Mouse (Mus musculus) limb, embryonic 11.5 days (tissue): ENCODE results near the gene Itgad. TPM values are rescaled to one million over a fixed set of nuclear protein-coding genes. Genes with fewer than 3 reads are reported as not detected.
A peak's percentile ranks its signal among the peaks of the same experiment; 100 is the strongest.

Experiments used
- ATAC-seq: fragments of 200-750 bp; cut with Nextera tagmentation; 2 replicates; pipeline ENCODE4 v1.8.0; 2017; ENCODE audit warnings: low read depth; ENCODE audit not compliant: insufficient number of reproducible peaks, low FRiP score, low TSS enrichment
- DNase-seq: peaks from one replicate; pipeline ENCODE4 v3.0.0-alpha.2; 2015; ENCODE audit warnings: low spot score
- H3K27ac ChIP-seq: fragments of 300-500 bp; sonication (generic); replicated peaks from 2 replicates; pipeline ENCODE4 v1.5.1; 2014; ENCODE audit warnings: low read depth, mild to moderate bottlenecking, low read length
- H3K27me3 ChIP-seq: fragments of 300-500 bp; sonication (generic); 2 replicates; pipeline ENCODE4 v1.6.1; 2014; ENCODE audit warnings: mild to moderate bottlenecking, low read length, mixed read lengths; ENCODE audit not compliant: control insufficient read depth, insufficient read depth
- H3K36me3 ChIP-seq: fragments of 300-500 bp; sonication (generic); 2 replicates; pipeline ENCODE4 v1.6.1; 2014; ENCODE audit warnings: mild to moderate bottlenecking, low read length, moderate library complexity, mixed read lengths; ENCODE audit not compliant: control insufficient read depth, insufficient read depth
- H3K4me1 ChIP-seq: fragments of 300-500 bp; sonication (generic); 2 replicates; pipeline ENCODE4 v1.6.1; 2014; ENCODE audit warnings: low read length, mixed read lengths; ENCODE audit not compliant: control insufficient read depth, insufficient read depth
- H3K4me2 ChIP-seq: fragments of 300-500 bp; sonication (generic); 2 replicates; pipeline ENCODE4 v1.6.1; 2014; ENCODE audit warnings: low read depth, mild to moderate bottlenecking, moderate library complexity; ENCODE audit not compliant: severe bottlenecking
- H3K4me3 ChIP-seq: fragments of 300-500 bp; sonication (generic); 2 replicates; pipeline ENCODE4 v1.5.1; 2014; ENCODE audit warnings: low read depth, low read length
- H3K9ac ChIP-seq: fragments of 300-500 bp; sonication (generic); 2 replicates; pipeline ENCODE4 v1.6.1; 2014; ENCODE audit warnings: mild to moderate bottlenecking, low read length
- H3K9me3 ChIP-seq: fragments of 300-500 bp; sonication (generic); 2 replicates; pipeline ENCODE4 v1.6.1; 2016; ENCODE audit warnings: low read length; ENCODE audit not compliant: control insufficient read depth
- WGBS: fragments of 180-500 bp; shearing (Covaris S2); extraction: QIAGEN DNeasy Blood & Tissue Kit; methylation state at CpG from one replicate; pipeline ENCODE4 v1.1.7; 2014; 5-methylcytosine and 5-hydroxymethylcytosine counted together
- polyA plus RNA-seq: library from polyadenylated mRNA; unstranded; fragments of >200 nt; fragmentation: Nextera tagmentation; extraction: Ambion mirVana; gene quantifications from 2 replicates; pipeline ENCODE4 v1.2.1, GENCODE M21; 2014

Gene Itgad
- polyA plus RNA-seq, 1 experiment from 2014 or later, result not detected

DNA sequence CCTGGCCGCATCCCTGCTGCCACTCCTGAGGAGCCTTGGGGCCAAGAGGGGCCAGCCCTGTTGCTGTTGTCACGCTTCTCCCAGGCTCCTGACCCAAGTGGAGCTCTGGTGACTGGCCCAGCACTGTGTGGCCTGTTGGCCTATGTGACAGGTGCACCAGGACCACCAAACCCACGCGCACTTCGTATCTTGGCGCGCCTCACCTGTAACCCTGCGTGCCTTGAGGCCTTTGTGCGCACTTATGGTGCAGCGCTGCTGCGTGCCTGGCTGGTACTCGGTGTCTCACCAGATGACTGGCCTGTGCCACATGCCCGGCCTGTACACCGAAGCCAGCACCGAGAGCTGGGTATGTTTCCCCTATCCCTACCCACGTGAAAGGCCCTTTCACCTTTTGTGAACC is 88.2 kb downstream of the Itgad start:
- Histone ChIP-seq H3K36me3 (peaks cover 16% of the 10 kb centered on the region), H3K4me2 (no peak overlapping the region), H3K27ac (no peak overlapping the region), H3K4me1 (peaks cover 9% of the 10 kb centered on the region; the same call in 1 of the 2 replicates), H3K9me3 (no peaks in the 10 kb centered on the region), H3K9ac (no peak overlapping the region), H3K27me3 (no peaks in the 10 kb centered on the region), H3K4me3 (no peak overlapping the region)
- no peak for DNase-seq
- ATAC-seq, result no peak
- 94% methylated on average over 16 of the region's 16 CpGs for WGBS

GRCm38 (mm10) chr7:128243921-128244320 is 89.7 kb downstream of the Itgad start:
- 62% methylated on average over 10 of the region's 10 CpGs for WGBS
- H3K9me3 ChIP-seq, result no peaks in the 10 kb centered on the region
- DNase-seq (no peak), ATAC-seq (no peak)
- no peak overlapping the region for H3K27ac ChIP-seq
- no peak overlapping the region for H3K4me2 ChIP-seq
- H3K9ac ChIP-seq, result no peak overlapping the region
- H3K4me1 ChIP-seq, result peaks cover 9% of the 10 kb centered on the region; the same call in 1 of the 2 replicates
- no peak overlapping the region for H3K4me3 ChIP-seq
- peaks cover 16% of the 10 kb centered on the region for H3K36me3 ChIP-seq
- no peaks in the 10 kb centered on the region for H3K27me3 ChIP-seq

- no peaks in the 10 kb centered on the region for H3K27me3 ChIP-seq
- H3K9ac ChIP-seq, result no peak overlapping the region
- H3K27ac ChIP-seq, result 0 out of 2 replicates have a peak overlapping the region, but pooled peaks have one; percentile 30
- peaks cover 16% of the 10 kb centered on the region for H3K36me3 ChIP-seq
- H3K4me1 ChIP-seq, result peaks cover 6% of the 10 kb centered on the region; the same call in 1 of the 2 replicates
- ATAC-seq, result no peak
- H3K9me3 ChIP-seq, result no peaks in the 10 kb centered on the region
- no peak overlapping the region for H3K4me3 ChIP-seq
- no peak for DNase-seq
- WGBS, result 88% methylated on average over 18 of the region's 18 CpGs
- no peak overlapping the region for H3K4me2 ChIP-seq
Measured at GRCm38 (mm10) chr7:128244410-128245025, 90.3 kb downstream of the Itgad start.

GRCm38 (mm10) chr7:128245547-128245946 is 91.4 kb downstream of the Itgad start:
- no peaks in the 10 kb centered on the region for H3K9me3 ChIP-seq
- peaks cover 6% of the 10 kb centered on the region; the same call in 1 of the 2 replicates for H3K4me1 ChIP-seq
- DNase-seq, result no peak
- no peak for ATAC-seq
- H3K27me3 ChIP-seq, result no peaks in the 10 kb centered on the region
- no peak overlapping the region for H3K9ac ChIP-seq
- H3K36me3 ChIP-seq, result peaks cover 16% of the 10 kb centered on the region
- H3K27ac ChIP-seq, result no peak overlapping the region
- H3K4me3 ChIP-seq, result no peak overlapping the region
- 0 out of 2 replicates have a peak overlapping the region, but pooled peaks have one; percentile 7 for H3K4me2 ChIP-seq
- 85% methylated on average over 4 of the region's 4 CpGs for WGBS

GRCm38 (mm10) chr7:128246496-128247391 is 92.6 kb downstream of the Itgad start, which contains the start of gene Tgfb1i1:
Gene Tgfb1i1, plus strand, starts transcription at chr7:128246812.
- no peak within 1 kb of the TSS for H3K27ac ChIP-seq
- ATAC-seq, result peak; percentile 65; the same call in 1 of the 2 replicates
- no peaks in the 10 kb centered on the region for H3K9me3 ChIP-seq
- H3K4me3 ChIP-seq, result peak within 1 kb of the TSS; percentile 38
- no peaks in the 10 kb centered on the region for H3K27me3 ChIP-seq
- H3K9ac ChIP-seq, result peak within 1 kb of the TSS; percentile 61
- H3K4me2 ChIP-seq, result peak within 1 kb of the TSS; percentile 65
- peaks cover 13% of the 10 kb centered on the region for H3K36me3 ChIP-seq
- 3% methylated on average over 26 of the region's 30 CpGs for WGBS
- DNase-seq, result peak; percentile 64
- peaks cover 6% of the 10 kb centered on the region; the same call in 1 of the 2 replicates for H3K4me1 ChIP-seq

DNA sequence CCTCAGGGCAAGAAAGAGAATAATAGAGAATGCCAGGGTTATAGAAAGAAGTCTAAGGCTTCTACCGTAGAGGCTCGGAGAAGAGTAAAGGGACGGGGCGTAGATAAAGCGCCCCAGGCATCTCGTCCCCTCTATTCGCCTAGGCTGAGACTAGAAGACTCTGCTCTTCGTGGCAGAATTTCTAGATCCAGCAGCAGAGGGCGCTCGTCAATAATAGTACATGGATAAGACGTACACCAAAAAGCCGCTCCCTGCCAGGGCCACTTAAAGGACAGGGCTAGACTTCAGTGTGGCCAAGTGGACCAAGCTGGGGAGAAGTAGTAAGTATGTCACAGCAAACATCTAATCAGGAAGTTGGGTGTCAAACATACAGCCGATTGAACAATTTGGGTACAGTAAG is 93.3 kb downstream of the Itgad start:
- H3K4me1 ChIP-seq, result peaks cover 13% of the 10 kb centered on the region; the same call in 1 of the 2 replicates
- H3K27me3 ChIP-seq, result no peaks in the 10 kb centered on the region
- ATAC-seq (peak; percentile 67), DNase-seq (peak; percentile 89)
- 2% methylated on average over 13 of the region's 13 CpGs for WGBS
- H3K27ac ChIP-seq, result no peak overlapping the region
- peak overlapping the region; percentile 38 for H3K4me3 ChIP-seq
- peaks cover 12% of the 10 kb centered on the region for H3K36me3 ChIP-seq
- H3K9ac ChIP-seq, result peak overlapping the region; percentile 61
- H3K4me2 ChIP-seq, result peak overlapping the region; percentile 65
- H3K9me3 ChIP-seq, result no peaks in the 10 kb centered on the region

DNA sequence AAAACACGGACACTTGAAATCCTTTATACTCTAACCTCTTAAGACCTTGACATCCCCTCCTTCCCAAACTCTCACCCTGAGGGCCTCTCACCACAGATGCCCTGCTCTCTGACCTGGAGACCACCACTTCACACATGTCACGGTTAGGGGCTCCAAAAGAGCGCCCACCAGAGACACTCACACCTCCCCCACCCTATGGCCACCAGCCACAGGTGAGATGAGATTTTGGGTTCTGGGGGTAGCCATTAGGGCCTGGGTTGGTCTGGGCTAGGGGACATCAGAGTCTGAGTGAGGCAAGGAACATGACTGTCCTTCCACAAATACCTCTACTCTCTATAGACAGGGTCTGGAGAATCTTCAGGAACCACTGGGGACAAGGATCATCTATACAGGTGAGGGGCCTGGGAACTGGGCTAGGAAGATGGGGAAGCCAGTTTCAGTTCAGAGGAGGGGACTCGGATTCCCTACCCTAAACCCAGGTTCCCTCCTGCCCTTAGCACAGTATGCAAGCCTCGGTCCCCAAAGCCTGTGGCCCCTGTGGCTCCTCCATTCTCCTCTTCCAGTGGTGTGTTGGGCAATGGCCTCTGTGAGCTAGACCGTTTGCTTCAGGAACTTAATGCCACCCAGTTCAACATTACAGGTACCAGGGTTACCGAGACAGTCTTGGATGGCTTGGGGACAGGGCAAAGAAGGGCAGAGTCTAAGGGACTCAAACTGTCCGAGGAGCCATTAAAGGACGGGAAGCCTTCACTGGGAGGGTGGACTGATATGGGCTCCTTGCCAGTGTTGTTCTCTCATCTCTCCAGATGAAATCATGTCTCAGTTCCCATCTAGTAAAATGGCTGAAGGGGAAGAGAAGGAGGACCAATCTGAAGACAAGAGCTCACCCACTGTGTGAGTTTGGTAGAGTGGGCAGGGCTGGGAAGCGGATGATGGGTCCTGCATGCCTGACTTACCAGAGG is 94.2 kb downstream of the Itgad start:
- WGBS, result 84% methylated on average over 10 of the region's 10 CpGs
- Histone ChIP-seq H3K9ac (no peak overlapping the region), H3K27me3 (no peaks in the 10 kb centered on the region), H3K4me2 (no peak overlapping the region), H3K9me3 (no peaks in the 10 kb centered on the region), H3K36me3 (peaks cover 8% of the 10 kb centered on the region), H3K4me1 (peaks cover 13% of the 10 kb centered on the region; the same call in 1 of the 2 replicates), H3K4me3 (no peak overlapping the region), H3K27ac (no peak overlapping the region)
- ATAC-seq (no peak), DNase-seq (no peak)
